Mouse (Mus musculus) spleen, adult 2 months (tissue): ENCODE results near the gene Rnf146.

Experiments
- CTCF ChIP-seq: fragments of 200-500 bp; IDR thresholded peaks from 2 replicates; pipeline ENCODE4 v1.5.1; 2011; ENCODE audit warnings: mild to moderate bottlenecking, inconsistent platforms; ENCODE audit not compliant: insufficient read depth, insufficient read length, insufficient replicate concordance; ENCODE audit errors: extremely low read depth
- POLR2A ChIP-seq: fragments of 200-500 bp; IDR thresholded peaks from 2 replicates; pipeline ENCODE4 v1.6.1; 2011; ENCODE audit warnings: low read depth, low read length, inconsistent platforms

GRCm38 (mm10) chr10:29381558-29381957 lies 19.3 kb upstream of the Rnf146 start:
- TF ChIP-seq CTCF (no peak), POLR2A (no peak)
